Mouse (Mus musculus) cortical plate, adult 2 months (tissue): ENCODE measurements around the gene Tm9sf1. TPM values are rescaled to one million over a fixed set of nuclear protein-coding genes. Genes with fewer than 3 reads are reported as not detected.

Experiments
- H3K27ac ChIP-seq: fragments of 200-500 bp; 2 replicates; pipeline ENCODE4 v1.5.1; 2012; ENCODE audit warnings: low read length, control low read depth, inconsistent platforms; ENCODE audit not compliant: insufficient read depth
- H3K4me1 ChIP-seq: fragments of 200-500 bp; 2 replicates; pipeline ENCODE4 v1.6.1; 2011; ENCODE audit warnings: low read length; ENCODE audit not compliant: control insufficient read depth, insufficient read depth
- H3K4me3 ChIP-seq: fragments of 200-500 bp; 2 replicates; pipeline ENCODE4 v1.5.1; 2011; ENCODE audit warnings: mild to moderate bottlenecking, low read length, control low read depth; ENCODE audit not compliant: insufficient read depth
- CTCF ChIP-seq: fragments of 200-500 bp; IDR thresholded peaks from 2 replicates; pipeline ENCODE4 v1.5.1; 2011; ENCODE audit warnings: mild to moderate bottlenecking, control low read depth, low read length; ENCODE audit not compliant: insufficient read depth; ENCODE audit errors: extremely low read depth
- POLR2A ChIP-seq: fragments of 200-500 bp; IDR thresholded peaks from 2 replicates; pipeline ENCODE4 v1.6.1; 2011; ENCODE audit warnings: mild to moderate bottlenecking, low read length, control low read depth; ENCODE audit not compliant: insufficient read depth; ENCODE audit errors: extremely low read depth
- polyA plus RNA-seq: library from polyadenylated mRNA; depleted of rRNA; stranded (reverse); fragments of >200 nt; gene quantifications from 2 replicates; pipeline ENCODE4 v1.2.3, GENCODE M21; 2012

The Tm9sf1 gene
- polyA plus RNA-seq, 1 experiment = 30.8 TPM

- no peak for TF ChIP-seq CTCF
- TF ChIP-seq POLR2A = no peak
- H3K4me3 ChIP-seq = no peak within 1 kb of the TSS
- H3K27ac ChIP-seq = no peak within 1 kb of the TSS
- peaks cover 1% of the 10 kb centered on the region; the same call in 1 of the 2 replicates for H3K4me1 ChIP-seq
These were observed 5.8 kb downstream of the Tm9sf1 start, which contains the start of gene Gm49378 for GRCm38 (mm10) chr14:55637795-55638194. Gene Gm49378 (minus strand): TSS chr14:55637895.

GRCm38 (mm10) chr14:55635523-55636007 is 8.0 kb downstream of the Tm9sf1 start, which contains the start of gene Ipo4:
Gene Ipo4 (minus strand): TSS chr14:55635957.
- peak; percentile 98 for TF ChIP-seq POLR2A
- TF ChIP-seq CTCF = no peak
- no peak within 1 kb of the TSS for H3K27ac ChIP-seq
- H3K4me1 ChIP-seq = no peaks in the 10 kb centered on the region
- H3K4me3 ChIP-seq = peak within 1 kb of the TSS; percentile 67

- no peaks in the 10 kb centered on the region for H3K4me1 ChIP-seq
- H3K4me3 ChIP-seq = peak overlapping the region; percentile 67
- H3K27ac ChIP-seq = no peak overlapping the region
- TF ChIP-seq POLR2A (no peak), CTCF (no peak)
These were observed 8.6 kb downstream of the Tm9sf1 start for GRCm38 (mm10) chr14:55634874-55635522.

- Histone ChIP-seq H3K27ac (no peak overlapping the region), H3K4me3 (no peak overlapping the region), H3K4me1 (no peaks in the 10 kb centered on the region)
- no peak for TF ChIP-seq POLR2A
- TF ChIP-seq CTCF = peak; percentile 68
These were observed 14.3 kb downstream of the Tm9sf1 start for GRCm38 (mm10) chr14:55629312-55629711.

GRCm38 (mm10) chr14:55628077-55628827 is 15.4 kb downstream of the Tm9sf1 start:
- Histone ChIP-seq H3K4me1 (no peaks in the 10 kb centered on the region), H3K27ac (no peak overlapping the region), H3K4me3 (no peak overlapping the region)
- TF ChIP-seq POLR2A (no peak), CTCF (no peak)

- Histone ChIP-seq H3K4me1 (no peaks in the 10 kb centered on the region), H3K27ac (no peak overlapping the region), H3K4me3 (no peak overlapping the region)
- TF ChIP-seq CTCF (no peak), POLR2A (no peak)
These were observed 25.0 kb downstream of the Tm9sf1 start for GRCm38 (mm10) chr14:55618486-55619195.

- Histone ChIP-seq H3K4me1 (no peaks in the 10 kb centered on the region), H3K4me3 (no peak within 1 kb of the TSS), H3K27ac (no peak within 1 kb of the TSS)
- no peak for TF ChIP-seq POLR2A
- TF ChIP-seq CTCF = no peak
These were observed 25.8 kb downstream of the Tm9sf1 start, which contains the start of gene Rec8 for GRCm38 (mm10) chr14:55617822-55618221. Gene Rec8 (plus strand): TSS chr14:55618037.

GRCm38 (mm10) chr14:55616844-55617243 is 26.8 kb downstream of the Tm9sf1 start:
- no peak overlapping the region for H3K4me3 ChIP-seq
- H3K27ac ChIP-seq = no peak overlapping the region
- H3K4me1 ChIP-seq = no peaks in the 10 kb centered on the region
- no peak for TF ChIP-seq CTCF
- TF ChIP-seq POLR2A = no peak

GRCm38 (mm10) chr14:55615876-55616275 is 27.7 kb downstream of the Tm9sf1 start:
- H3K4me3 ChIP-seq = no peak overlapping the region
- no peak overlapping the region for H3K27ac ChIP-seq
- H3K4me1 ChIP-seq = no peaks in the 10 kb centered on the region
- TF ChIP-seq CTCF (no peak), POLR2A (no peak)
